1 mouse cellular context compared by ENCODE assay signal in the genomic region with DNA sequence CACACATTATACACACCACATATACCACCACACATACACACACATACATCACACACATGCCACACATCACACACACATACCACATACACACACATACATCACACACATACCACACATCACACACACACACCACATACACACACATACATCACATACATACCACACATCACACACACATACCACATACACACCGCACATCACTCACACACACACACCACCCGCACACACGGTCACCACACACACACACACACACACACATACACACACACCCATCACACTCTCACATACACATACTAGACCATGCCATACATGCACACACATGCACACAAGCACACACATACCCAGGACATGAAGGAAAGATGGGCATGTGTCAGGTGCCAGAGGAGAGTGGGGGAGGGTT.
TF ChIP-seq lines count a peak whose summit lies in the region.

No protein-coding gene starts in this region.

TF ChIP-seq in MEL, 35 proteins besides CTCF, POLR2A, EP300 and RAD21:
- TF ChIP-seq POLR2AphosphoS5 (IDR thresholded peaks at IDR 0.05; ENCODE audit: borderline replicate concordance, low read depth, low read length) (peak; percentile 79; the same call in 1 of the 2 replicates), USF2 (IDR thresholded peaks at IDR 0.05; ENCODE audit: borderline replicate concordance in 1 of 2, insufficient read depth in 1 of 2, low read depth in 1 of 2, low read length in 2 of 2) (no peak)
